Mouse (Mus musculus): ENCODE measurements around the gene Zfp706. TPM values are rescaled to one million over a fixed set of nuclear protein-coding genes. Genes with fewer than 3 reads are reported as not detected.

The Zfp706 gene
- polyA plus RNA-seq (2017; shearing (Covaris generic)), result 100 to 1,000 TPM; 401 to 459 (median 442) TPM

DNA sequence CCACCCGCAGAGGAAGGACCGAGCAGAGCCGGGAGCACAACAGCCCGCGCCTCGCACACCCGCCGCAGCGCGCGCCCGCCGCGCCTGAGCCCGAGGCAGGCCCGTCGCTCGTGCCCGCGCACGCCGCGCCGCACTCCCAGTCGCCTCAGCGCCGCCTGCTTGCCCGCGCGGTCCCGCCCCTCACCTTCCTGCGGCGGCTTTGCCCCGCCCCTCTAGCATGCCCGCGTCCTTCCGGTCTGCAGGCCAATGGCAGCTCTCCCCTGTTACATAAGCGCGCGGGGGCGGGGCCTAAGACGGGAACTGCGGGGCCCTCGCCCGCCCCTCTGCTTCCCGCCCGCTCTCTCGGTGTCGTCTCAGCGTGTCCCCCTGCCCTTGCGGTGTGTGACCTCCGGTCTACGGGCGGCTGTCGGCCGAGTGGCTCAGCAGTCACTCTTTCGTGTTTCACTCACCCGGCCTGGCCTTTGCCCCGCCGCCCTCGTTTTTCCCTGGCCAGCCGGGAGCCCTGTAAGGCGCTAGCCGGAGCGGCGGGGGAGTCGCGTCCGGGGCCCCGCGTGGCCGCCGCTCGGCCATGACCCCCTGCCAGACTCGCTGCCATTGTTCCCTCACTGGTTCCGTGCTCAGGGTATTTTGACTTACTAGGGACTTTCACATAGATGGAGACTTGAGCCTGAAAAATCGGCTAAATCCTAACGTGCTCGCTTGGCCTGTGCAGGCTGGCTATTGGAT, at the start of gene Zfp706:
TSS of gene Zfp706 (minus strand) at position 541 of the 726 bp plus-strand sequence.
- ATAC-seq, result peak; percentile 97

DNA sequence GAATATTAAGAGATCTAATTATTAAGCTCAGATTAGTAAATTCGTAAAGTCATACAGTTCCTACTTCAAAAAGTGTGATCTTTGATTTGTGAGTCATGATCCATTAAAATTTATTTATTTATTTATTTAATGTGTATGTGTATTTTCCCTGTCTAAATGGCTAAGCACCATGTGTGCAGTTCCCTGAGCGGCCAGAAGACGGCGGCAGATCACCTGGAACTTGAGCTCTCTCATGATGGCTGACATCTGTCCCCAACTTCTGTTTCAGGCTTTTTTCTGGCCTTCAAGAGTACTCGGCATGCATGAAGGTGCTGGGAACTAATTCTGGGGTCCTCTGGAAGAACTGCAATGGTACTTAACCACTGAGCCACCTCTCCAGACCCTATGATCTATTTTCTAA, 47.0 kb upstream of the Zfp706 start:
- no peak for ATAC-seq

DNA sequence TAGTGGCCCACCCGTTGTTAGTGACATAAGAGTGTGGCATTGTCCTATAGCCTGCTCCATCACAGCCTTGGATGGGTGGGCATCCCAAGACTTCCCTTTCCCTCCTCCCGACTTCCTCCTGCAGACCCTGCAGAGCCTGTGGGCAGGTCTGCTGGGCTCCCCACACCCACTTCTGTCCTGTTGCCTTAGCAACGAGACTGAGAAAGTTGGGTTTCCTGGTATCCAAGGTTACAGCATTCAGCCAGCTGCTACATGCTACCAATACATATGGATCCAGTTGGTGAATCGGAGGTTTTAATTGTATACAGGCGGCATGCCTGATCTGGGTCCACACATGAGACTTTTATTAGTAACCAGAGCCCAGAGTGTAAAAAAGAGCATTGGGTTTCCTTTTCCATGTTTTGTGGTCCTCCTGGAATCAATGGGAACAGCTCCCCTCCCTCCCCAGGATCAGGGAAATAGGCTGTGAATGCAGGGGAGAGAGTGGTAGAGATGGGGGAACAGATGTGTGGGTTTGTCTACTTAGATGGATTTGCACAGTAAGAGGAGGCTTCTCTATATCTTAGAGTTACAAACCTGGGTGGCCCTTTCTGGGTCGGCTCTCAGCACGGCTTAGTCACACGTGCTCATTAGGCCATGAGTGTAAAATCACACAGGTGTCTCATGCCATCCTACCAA, 45.7 kb upstream of the Zfp706 start:
- no peak for ATAC-seq

DNA sequence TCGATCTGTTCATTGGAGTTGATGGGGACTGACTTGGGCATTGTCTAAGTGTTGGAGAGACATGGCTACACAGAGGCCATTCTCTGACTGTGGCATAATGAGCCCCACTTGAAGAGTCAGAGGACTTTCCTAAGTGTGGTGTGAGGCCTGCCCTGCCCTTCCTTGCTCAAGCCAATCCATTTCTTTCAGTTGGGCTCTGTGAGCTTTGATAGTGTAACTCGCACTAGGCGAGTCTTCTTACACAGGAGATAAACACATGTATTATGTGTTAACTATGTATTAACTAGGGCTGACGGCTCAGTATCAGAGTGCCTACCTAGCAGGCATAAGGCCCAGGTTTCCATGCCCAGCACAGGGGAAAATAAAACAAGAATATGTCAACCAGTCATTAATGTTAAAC, 39.8 kb upstream of the Zfp706 start:
- ATAC-seq, result no peak

DNA sequence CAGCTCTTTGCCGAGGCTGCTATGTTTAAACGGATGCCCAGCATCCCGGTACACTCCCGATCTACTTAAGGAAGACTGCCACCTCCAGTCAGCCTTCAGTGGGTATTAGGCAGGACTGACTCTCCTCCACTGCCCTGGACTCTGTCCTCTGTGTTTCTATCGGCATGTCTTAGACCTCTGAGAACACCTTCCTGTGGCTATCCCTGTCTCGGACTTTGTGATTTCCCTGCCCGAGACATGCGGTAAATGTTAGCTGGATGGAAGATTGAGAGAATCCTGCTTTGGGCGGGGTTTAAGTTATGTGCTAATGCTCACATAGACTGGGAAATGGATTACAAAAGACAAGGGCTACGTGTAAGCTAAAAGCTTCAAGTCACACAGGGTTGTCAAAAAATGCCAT, 39.0 kb upstream of the Zfp706 start:
- no peak for ATAC-seq

DNA sequence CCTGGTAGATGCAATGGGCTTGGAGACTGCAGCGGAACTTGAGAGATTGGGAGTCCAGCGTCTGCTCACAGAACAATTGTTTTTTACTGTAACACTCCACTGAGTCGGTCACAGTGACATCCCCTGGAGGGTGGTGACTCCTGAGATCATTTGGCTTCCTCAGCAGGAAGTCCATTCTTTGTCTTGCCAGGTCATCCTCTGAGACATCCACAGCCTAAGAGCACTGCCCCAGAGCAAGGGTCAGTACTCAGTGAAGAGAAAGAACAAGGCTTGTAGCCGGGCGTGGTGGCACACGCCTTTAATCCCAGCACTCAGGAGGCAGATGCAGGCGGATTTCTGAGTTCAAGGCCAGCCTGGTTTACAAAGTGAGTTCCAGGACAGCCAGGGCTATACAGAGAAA, 38.6 kb upstream of the Zfp706 start:
- ATAC-seq, result no peak

DNA sequence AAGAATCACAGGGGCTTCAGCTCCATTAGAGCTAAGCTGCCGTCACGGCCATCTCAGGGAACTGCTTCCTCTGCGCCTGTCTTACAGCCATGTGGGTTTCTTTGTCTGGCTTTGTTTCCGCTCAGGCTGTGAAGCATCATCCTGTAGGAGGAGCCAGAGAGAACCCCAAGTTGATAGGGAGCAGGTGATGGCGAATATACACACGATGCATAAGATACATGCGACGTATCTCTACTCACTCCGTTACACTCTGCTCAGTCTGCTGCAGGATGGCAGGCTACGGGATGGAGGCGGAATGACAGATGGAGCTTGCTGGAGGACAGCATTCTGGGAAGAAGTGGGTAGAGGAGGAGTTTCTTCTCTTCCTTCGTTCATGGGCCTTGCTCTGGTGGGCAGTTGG, 37.9 kb upstream of the Zfp706 start:
- ATAC-seq, result no peak

DNA sequence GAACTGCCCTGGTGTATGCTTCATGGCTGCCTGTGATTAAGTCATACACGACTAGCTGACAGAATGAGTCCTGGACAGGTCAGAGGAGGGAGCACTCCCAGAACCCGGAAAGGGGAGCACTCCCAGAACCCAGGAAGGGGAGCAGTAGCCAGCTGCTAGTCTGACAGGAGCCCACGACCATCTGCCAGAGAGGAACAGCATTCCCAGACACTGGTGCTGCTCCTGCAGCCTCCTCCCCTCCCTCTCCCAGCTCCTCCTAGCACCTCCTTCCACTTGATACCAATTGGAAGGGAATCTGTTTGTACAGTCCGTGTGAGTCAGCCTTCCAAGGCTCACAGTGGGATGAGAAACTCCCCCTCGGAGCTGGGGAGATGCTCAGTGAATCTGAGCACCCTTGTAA, 35.0 kb upstream of the Zfp706 start:
- no peak for ATAC-seq

DNA sequence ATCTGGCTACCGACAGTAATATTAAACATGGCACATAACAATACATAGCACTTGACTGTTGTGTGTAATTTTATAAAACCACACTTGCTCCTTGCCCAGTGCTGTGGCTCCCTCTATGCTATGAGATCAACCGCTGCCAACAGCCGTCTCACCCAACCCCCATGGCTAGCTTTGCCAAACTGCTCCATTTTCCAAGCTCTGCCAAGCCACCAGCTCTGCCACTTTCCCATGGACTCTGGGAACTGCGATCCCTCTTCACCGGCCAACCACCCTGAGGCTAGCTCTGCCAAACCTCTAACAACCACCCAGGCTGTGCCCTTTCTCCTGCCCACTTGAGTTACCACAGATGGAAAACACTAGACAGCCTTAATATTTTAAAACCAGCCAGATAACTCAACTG, 33.6 kb upstream of the Zfp706 start:
- ATAC-seq, result no peak

DNA sequence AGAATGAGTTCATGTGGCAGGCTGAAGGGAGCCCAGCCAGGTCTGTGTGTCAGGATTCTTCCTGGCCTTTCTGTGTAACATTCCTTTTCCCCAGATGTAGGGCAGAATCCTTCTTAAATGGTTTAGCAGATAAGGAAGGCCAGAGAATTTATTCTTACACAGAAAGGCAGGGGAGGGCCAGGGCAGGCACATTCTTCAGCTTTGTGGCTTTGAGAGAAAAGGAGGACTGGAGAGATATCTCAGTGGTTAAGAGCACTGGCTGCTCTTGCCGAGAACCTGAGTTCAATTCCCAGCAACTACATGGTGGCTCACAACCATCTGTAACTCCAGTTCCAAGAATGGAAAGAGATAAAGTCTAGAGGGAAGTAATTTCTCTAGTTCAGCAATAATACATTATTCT, 31.1 kb upstream of the Zfp706 start:
- no peak for ATAC-seq

DNA sequence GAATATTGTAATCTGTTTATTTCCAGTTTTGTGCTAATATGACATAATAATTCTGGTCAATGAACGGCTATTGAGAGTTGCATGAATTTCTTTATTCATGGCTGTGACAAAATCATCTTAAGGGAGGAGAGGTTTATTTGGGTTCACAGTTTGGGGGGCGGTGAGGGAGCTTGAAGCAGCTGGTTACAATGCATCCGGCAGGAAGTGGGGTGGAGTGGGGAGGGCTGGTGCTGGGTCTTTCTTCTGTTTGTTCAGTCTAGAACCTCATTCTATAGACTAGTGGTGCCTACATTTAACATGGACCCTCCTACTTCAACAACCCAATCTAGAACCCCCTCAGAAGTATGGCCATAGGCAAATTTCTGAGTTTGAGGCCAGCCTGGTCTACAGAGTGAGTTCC, 30.1 kb upstream of the Zfp706 start:
- ATAC-seq, result no peak

DNA sequence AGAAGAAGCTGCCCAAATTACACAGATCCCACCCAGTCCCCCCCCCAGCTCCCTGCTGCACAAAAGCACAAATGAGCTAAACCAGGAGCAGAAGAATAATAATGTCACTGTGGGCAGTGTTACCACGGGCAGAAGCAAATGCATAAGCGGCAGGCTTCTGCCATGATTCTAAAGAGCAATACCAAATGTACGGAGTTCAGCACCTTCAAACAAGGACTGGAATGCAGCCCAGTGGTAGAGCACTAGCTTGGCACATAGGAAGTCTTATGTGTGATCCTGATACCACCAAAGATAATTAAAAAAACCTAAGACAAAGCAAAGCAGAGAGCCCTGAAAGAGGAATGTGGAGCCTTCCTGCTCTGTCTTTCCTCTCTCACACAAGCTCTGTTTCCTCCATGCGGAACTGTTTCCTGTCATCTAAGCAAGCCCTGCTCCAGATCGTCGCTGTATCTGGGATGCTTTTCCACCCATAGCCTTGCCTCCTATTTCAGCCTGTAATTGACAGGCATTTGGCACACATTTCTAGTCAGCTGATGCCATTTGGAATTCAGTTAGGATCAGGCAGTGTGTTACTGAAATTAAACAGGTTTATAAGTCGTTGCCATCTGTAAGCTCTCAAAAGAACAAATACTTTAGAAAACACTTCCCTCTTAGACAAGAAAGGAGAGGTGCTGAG, 29.0 kb upstream of the Zfp706 start:
- ATAC-seq, result no peak

DNA sequence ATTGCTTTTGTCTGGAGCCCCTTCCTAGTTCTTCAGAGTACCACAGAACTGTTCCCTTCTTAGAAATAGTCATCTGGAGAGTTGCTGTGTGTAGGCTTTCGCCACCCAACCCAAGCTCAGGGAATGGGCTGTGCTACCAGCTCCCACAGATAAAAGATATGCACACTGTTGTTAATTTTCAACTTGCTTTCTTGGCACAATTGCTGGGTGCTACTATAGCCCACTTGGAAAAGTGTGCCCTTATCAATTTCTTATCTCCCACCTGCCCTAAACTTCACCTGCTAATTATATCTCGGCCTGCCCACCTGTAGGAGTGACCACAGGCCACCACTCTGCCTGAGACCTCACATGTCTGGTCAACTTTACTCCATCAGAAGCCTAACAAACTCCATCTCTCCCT, 26.6 kb upstream of the Zfp706 start:
- no peak for ATAC-seq

DNA sequence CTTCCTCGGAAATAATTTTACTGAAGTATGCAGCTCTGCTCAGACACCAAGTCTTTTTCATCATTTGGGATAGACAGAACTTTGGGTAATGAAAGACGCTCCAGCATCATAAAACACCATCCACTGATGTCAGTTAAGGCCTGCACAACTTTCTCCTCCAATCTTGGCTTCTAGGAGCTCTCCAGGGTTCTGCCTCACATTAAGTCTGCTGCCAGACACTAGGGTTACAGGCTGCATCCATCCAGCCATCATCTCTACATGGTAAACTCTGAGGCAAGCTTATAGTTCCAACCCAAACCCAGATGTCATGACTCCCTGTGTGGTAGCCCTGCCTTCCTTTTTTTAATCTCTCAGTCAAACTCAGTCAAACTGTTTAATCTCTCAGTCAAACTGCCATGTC, 25.9 kb upstream of the Zfp706 start:
- no peak for ATAC-seq

DNA sequence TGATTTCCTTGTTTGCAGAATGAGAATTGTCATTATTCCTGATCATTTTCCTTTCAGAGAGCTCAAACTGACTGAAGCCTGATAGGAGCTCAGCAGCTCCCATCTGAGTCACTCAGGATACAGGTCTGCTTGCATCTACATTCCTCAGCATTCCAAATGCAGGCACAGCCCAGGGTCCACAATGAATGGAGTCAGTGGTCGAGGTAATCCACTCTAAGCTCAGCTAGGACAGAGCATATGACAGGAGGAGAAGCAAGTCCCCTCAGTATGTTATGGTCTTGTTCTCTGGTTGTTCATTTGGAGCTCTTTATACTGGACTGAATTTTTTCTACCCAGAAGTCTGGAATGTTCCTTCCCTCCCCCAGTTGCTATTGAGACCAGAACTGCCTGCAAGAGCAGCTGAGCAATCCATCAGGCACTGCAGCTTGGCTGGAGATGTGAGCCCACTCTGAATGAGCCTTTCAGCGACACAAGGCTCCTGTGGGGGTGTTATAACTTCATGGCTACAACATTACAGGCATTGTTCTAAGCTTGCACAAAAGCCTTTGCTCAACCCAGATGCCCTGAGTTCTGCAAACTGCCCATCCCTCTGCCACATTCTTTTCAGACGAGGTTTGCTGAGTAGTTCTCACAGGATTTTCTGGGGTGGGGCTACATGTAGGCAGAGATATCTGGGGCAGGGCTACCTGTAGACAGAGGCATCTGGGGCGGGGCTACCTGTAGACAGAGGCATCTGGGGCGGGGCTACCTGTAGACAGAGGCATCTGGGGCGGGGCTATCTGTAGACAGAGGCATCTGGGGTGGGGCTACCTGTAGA, 24.0 kb upstream of the Zfp706 start:
- no peak for ATAC-seq

DNA sequence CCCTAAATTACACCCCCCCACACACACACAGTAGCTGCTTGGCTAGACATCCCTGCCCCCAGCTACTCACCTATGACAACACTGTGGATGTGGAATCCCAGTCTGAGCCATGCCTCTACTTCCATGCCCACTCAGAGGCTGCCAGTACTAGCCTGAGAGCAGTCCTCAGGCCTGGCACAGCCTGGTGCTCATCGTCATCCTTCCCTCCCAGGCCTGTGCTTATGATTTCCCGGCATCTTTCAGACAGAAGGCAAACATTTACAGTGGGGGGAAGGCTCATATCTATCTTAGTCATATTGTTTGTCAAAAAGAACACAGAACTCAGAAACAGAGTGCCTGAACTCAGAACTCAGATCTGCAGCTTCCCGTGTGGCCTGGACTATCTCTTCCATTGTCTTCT, 23.4 kb upstream of the Zfp706 start:
- no peak for ATAC-seq

DNA sequence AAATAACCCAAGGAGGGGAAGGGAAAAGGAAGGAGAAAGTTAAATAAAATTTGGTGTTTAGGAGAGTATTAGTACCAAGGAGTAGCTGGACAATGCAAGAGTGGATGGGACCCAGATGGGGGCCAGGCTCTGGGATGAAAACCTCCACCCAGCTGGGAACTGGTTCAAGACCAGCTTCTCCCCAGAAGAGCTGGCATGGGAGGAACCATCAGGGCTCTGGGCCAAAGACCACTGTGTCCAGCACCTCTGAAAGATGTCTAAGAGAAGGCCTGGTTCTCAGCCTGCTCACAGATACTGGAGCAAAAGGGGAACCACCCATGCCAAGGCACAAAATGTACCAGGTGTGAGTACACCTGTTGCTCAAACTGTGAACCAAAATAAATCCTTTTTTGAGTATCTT, 20.4 kb upstream of the Zfp706 start:
- no peak for ATAC-seq

DNA sequence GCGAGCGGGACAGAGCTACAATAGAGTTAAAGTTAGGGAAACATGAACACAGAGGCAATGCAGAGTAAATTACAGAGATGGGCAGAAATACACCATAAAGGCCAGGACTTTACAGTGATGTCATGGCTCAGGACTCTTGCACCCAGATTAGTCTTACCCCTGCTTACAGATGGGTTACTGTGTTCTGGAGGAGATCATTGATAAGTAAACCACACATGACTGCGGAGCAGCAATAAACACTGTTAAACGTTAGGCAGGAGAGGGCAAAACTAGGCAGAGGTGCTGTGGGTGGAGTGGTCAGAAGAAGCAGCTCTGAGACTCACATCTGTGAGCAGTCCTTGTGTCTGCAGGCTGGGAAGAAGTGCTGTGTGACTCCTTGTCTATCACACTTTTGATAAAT, 18.9 kb upstream of the Zfp706 start:
- ATAC-seq, result no peak

DNA sequence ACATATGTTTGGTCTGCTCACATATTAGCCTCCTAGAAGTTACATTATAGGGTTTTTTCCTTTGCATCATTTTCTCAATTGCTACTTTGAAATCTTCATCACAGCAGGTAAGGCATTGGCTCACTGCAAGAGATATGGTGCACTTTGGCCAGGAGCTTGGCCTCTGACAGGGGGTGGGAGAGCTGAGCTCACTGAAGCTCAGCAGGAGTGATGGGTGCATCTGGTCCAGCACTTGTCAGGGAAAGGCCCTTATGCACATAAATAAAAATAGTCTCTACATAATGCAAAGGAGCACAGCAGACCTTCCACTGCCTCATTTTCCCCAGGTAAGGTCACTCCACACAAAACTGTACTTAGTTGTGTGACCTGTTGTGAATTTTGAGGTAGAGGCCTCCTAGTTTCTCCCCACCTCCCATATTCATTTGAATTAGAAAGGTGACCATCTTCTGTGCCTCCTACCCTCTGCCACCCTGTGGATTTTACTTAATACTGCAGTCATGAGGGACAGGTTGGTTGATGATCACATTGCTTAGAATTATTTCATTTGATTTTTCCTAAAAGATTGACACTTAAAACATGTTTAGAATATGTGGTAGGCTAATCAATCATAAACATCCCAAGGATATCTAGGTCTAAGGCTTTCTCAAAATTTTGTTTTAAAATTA, 13.1 kb upstream of the Zfp706 start:
- peak; percentile 74 for ATAC-seq

DNA sequence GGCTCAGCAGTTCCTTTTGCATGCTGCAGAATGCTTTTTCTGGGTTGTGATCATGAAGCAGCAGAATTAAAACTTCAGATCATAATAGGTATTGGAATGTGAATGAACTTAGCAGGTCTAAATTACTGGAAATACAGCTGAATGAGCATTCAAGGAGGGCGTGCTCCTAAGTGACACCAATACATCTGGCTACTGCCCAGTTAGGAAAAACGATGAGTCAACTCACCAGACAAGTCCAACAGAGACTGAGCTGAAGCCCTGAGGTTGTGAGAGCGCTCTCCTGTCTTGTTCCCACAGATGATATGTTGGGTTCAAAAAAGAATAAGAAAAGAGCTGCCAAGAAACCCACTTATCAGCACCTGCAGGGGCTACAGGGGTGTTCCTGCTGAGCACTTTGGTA, 11.9 kb upstream of the Zfp706 start:
- no peak for ATAC-seq

DNA sequence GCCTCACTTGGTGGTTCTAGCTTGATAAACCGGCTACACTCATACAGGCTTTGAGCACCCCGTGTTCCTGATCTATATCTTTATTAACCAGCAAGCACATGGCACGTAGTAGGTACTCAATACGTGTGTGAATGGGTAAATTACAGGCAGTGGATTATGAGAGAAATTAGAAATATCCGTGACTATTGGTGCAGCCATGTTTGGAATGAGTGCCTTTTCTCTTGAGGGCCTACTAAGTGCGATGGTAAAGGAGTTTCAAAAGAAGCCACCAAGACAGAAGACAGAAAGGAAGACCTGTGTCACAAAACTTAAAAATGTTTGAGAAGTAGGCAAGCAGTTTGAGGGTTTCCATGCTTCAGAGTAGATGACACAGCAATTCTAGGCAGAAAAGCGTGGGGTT, 4.3 kb upstream of the Zfp706 start:
- ATAC-seq, result no peak

DNA sequence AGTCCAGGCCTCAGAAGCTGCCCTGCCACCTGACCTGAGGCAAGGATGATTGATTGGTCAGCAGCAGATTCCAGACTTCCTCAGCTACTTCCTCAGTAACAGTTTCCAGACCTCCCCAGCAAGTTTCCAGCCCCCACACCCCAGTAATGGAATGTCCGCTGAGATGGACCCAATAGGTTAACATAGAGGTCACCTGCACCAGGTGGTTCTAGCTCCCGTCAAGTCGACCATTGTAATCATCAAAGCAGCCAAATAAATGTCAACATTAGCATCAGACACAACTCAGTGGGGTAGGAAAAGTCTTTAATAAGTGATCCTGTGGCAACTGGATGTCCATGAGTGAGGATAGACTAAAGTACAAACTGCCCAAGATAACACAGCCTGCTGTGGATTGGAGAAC, 3.7 kb upstream of the Zfp706 start:
- no peak for ATAC-seq

DNA sequence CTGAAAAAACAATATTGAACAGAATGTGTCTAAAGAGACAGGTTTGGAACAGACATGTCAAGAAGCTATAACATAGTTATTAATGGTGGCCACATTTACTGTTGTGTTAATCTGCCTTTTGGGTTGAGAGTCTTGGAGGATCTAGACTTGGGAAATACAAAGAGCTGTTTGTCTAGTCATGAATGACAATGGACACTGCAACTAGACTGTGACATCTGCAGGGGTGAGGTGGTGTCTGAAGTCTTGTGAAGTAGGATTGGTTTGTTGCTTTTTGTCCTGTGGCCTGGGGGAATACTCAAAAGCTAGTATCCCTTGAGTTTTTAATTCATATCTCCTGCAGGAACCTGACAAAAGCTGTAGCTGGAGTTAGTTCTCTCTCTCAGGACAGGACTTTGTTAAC, 973 bp upstream of the Zfp706 start:
- no peak for ATAC-seq

Data from inflammation-experienced regulatory T-cells, adult 6 months (primary cell).